Mouse (Mus musculus) forebrain, embryonic 15.5 days (tissue): ENCODE data around the gene Xkr7. TPM values are rescaled to one million over a fixed set of nuclear protein-coding genes. Genes with fewer than 3 reads are reported as not detected.
A peak's percentile ranks its signal among the peaks of the same experiment; 100 is the strongest.

ENCODE experiments used
- ATAC-seq: fragments of 200-750 bp; cut with Nextera tagmentation; replicated peaks from 2 replicates; pipeline ENCODE4 v1.8.0; 2017; ENCODE audit warnings: mild to moderate bottlenecking, moderate TSS enrichment, moderate library complexity
- H3K27ac ChIP-seq: fragments of 300-500 bp; sonication (generic); replicated peaks from 2 replicates; pipeline ENCODE4 v1.5.1; 2015; ENCODE audit warnings: mild to moderate bottlenecking, inconsistent platforms
- H3K27me3 ChIP-seq: fragments of 300-500 bp; sonication (generic); 2 replicates; pipeline ENCODE4 v1.6.1; 2015; ENCODE audit warnings: inconsistent platforms
- H3K36me3 ChIP-seq: fragments of 300-500 bp; sonication (generic); 2 replicates; pipeline ENCODE4 v1.6.1; 2015; ENCODE audit warnings: mild to moderate bottlenecking, inconsistent platforms
- H3K4me1 ChIP-seq: fragments of 300-500 bp; sonication (generic); 2 replicates; pipeline ENCODE4 v1.6.1; 2015; ENCODE audit warnings: inconsistent platforms
- H3K4me2 ChIP-seq: fragments of 300-500 bp; sonication (generic); replicated peaks from 2 replicates; pipeline ENCODE4 v1.6.1; 2015; ENCODE audit warnings: mild to moderate bottlenecking, inconsistent platforms
- H3K4me3 ChIP-seq: fragments of 300-500 bp; sonication (generic); 2 replicates; pipeline ENCODE4 v1.5.1; 2015; ENCODE audit warnings: mild to moderate bottlenecking, inconsistent platforms
- H3K9ac ChIP-seq: fragments of 300-500 bp; sonication (generic); replicated peaks from 2 replicates; pipeline ENCODE4 v1.6.1; 2015; ENCODE audit warnings: mild to moderate bottlenecking, inconsistent platforms
- H3K9me3 ChIP-seq: fragments of 300-500 bp; sonication (generic); 2 replicates; pipeline ENCODE4 v1.6.1; 2016; ENCODE audit warnings: inconsistent platforms
- WGBS: fragments of 180-500 bp; shearing (Covaris S2); methylation state at CpG from one replicate; pipeline ENCODE4 v1.1.7; 2015; ENCODE audit warnings: mixed read lengths; 5-methylcytosine and 5-hydroxymethylcytosine counted together
- polyA plus RNA-seq: library from polyadenylated mRNA; unstranded; fragments of >200 nt; fragmentation: Nextera tagmentation; extraction: Ambion mirVana; gene quantifications from 2 replicates; pipeline ENCODE4 v1.2.1, GENCODE M21; 2015

The Xkr7 gene
- polyA plus RNA-seq = 1.9 and 2.0 TPM in 2 replicates

DNA sequence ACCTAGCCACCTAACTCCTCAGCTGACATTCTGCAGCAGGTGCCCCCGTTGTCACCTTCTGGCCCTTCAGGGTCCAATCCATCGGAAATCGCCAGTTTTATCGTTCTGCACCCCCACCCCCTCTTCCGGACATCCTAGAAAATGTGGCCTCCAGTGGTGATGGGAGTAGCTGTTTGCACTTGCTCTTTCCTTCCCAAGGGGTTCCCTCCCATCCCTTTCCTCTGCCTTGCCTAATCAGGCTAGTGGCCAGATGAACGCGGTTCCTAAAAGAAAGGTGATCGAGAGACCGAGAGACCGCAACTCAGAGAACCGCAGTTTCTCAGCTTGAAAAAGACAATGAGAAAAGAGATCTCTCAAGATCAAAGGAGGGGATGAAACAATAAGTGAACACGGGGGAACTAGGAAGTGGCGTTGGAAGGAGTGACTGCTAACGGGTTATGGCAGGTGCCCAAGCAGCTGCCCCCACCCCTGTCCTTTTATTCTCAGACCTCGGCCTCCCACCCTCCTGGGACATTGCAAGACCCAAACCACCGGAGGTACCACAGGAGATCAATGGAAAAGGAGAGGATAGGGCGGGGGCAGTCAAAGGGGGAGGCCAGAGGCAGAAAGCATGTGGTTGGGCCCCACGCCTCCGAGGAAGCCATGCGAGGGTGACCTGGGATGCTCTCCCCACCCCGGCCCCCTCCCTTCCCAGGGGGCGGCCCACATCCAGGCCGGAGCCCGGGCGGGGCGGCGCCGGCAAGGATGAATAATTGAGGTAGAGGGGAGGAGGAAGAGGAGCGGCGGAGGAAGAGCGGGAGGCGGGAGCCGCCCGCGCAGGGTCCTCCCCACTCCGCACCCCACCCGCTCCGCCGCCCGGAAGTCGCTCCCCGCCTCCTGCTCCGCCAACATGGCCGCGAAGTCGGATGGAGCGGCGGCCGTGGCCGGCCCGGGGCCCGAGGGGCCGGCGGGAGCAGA lies at the start of gene Xkr7:
TSS of gene Xkr7 (plus strand) at position 727 of the 957 bp plus-strand sequence.
- peaks cover 54% of the 10 kb centered on the region for H3K4me1 ChIP-seq
- H3K27ac ChIP-seq = peak within 1 kb of the TSS; percentile 80
- H3K9me3 ChIP-seq = no peaks in the 10 kb centered on the region
- peak within 1 kb of the TSS; percentile 77 for H3K9ac ChIP-seq
- H3K27me3 ChIP-seq = peaks cover 6% of the 10 kb centered on the region; the same call in 1 of the 2 replicates
- H3K36me3 ChIP-seq = no peaks in the 10 kb centered on the region
- under 1% methylated on average over 53 of the region's 54 CpGs for WGBS
- ATAC-seq = peak; percentile 81
- H3K4me3 ChIP-seq = peak within 1 kb of the TSS; percentile 53
- H3K4me2 ChIP-seq = peak within 1 kb of the TSS; percentile 67

DNA sequence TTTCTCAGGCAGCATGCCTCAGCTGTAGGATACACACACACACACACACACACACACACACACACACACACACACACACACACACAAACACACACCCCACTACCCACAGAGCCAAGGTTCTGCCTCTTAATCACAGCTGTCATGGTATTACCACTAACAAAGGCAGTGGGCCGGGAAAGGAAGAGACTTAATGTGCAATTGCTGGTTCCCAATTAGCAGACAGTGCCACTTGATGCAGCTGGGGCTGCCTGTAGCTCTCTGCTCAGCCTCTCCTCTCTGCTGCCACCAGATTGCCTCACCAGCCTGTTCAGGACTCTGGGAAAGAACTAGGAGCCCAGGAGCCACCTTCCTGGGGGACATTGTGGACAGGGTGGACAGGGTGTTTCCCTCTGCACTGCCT lies 46.1 kb upstream of the Xkr7 start:
- ATAC-seq = peak; percentile 92
- no peak overlapping the region for H3K4me2 ChIP-seq
- WGBS = 16% methylated on average over 1 of the region's 1 CpGs

DNA sequence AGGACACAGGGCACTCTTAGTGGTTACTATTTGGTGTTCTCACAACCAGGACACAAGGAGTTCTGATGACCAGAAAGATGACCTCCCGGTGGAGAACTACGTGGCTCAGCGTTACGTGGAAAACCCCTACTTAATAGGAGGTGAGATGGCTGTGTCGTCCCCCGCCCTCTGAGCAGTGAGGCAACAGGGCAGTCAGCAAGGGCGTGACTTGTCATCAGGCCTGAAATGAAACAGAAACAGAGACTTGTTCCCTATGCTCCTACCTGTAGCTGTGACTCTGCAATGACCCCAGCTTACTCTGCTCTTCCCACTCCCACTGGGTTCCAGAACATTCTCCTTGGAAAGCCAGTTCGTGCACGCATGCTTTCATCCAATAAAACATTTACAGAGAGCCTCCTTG lies 40.1 kb upstream of the Xkr7 start:
- H3K9ac ChIP-seq = no peak overlapping the region
- no peaks in the 10 kb centered on the region for H3K27me3 ChIP-seq
- H3K9me3 ChIP-seq = no peaks in the 10 kb centered on the region
- H3K4me3 ChIP-seq = no peak overlapping the region
- H3K4me1 ChIP-seq = no peaks in the 10 kb centered on the region
- WGBS = 88% methylated on average over 9 of the region's 9 CpGs
- H3K36me3 ChIP-seq = no peaks in the 10 kb centered on the region
- no peak for ATAC-seq
- no peak overlapping the region for H3K4me2 ChIP-seq
- H3K27ac ChIP-seq = no peak overlapping the region

More for the DNA sequence above, 46.1 kb upstream of the Xkr7 start:
- Histone ChIP-seq H3K9ac (no peak overlapping the region), H3K4me1 (peaks cover 5% of the 10 kb centered on the region), H3K27ac (peak overlapping the region; percentile 31; the same call in 1 of the 2 replicates), H3K36me3 (no peaks in the 10 kb centered on the region), H3K4me3 (no peak overlapping the region), H3K27me3 (no peaks in the 10 kb centered on the region), H3K9me3 (no peaks in the 10 kb centered on the region)

DNA sequence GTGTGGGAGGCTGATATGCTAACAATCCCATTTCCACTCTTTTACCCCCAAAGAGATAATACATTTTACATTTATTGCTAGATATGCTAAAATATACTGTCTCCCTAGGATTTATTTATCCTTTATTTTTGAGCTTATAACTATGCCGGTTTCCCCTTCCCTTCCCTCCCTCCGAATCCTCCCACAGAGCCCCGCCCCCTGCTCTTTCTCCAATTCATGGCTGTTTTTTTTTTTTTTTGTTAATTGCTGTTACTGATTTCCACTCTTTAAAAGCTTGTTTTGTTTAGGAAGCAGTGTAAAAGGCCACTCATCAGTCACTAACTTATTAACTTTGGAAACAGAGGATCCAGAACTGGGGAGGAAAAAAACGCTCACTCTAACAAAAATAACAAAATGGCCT lies 34.6 kb upstream of the Xkr7 start:
- Histone ChIP-seq H3K4me1 (no peaks in the 10 kb centered on the region), H3K9ac (no peak overlapping the region), H3K27me3 (no peaks in the 10 kb centered on the region), H3K27ac (no peak overlapping the region), H3K9me3 (no peaks in the 10 kb centered on the region), H3K4me2 (no peak overlapping the region), H3K36me3 (no peaks in the 10 kb centered on the region), H3K4me3 (no peak overlapping the region)
- no peak for ATAC-seq
- 65% methylated on average over 4 of the region's 4 CpGs for WGBS

DNA sequence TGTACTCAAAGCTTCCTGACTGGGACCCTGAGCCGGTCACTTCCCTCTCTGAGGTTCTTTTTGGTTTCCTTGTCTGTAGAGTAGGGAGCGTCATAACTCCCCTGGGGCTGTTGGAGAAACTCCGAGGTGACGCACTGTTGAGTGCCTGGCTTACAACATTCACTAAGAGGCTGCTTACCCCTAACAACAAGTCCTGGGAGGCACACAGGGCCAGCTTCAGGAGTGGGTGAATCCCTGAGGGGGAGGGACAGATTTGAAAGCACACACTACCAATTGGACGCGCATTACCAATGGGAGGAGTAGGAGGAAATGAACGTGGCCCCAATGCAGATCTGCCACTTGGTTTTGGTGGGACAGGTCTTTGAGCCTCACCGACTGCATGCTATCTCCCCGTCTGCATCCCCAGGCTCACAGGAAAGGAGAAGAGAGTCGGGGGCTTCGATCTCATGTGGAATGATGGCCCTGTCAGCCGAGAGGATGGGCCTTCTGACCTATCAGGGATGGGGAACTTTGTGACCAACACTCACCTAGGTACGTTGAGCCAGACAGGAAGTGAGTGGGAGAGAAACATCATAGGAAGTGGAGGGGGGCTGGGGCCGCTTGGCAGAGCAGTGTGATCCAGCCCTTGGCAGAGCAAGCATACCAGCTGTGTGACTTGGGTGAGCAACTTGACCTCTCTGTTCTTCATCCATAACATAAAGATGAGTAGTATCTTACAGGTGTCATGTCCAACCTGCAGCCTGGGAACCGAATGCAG lies 29.0 kb upstream of the Xkr7 start:
- Histone ChIP-seq H3K27ac (no peak overlapping the region), H3K36me3 (0 out of 2 replicates have a peak, but pooled peaks cover 4% of the 10 kb centered on the region), H3K9me3 (no peaks in the 10 kb centered on the region), H3K4me3 (no peak overlapping the region), H3K27me3 (no peaks in the 10 kb centered on the region), H3K9ac (no peak overlapping the region), H3K4me1 (peaks cover 13% of the 10 kb centered on the region), H3K4me2 (no peak overlapping the region)
- 85% methylated on average over 15 of the region's 15 CpGs for WGBS
- no peak for ATAC-seq

DNA sequence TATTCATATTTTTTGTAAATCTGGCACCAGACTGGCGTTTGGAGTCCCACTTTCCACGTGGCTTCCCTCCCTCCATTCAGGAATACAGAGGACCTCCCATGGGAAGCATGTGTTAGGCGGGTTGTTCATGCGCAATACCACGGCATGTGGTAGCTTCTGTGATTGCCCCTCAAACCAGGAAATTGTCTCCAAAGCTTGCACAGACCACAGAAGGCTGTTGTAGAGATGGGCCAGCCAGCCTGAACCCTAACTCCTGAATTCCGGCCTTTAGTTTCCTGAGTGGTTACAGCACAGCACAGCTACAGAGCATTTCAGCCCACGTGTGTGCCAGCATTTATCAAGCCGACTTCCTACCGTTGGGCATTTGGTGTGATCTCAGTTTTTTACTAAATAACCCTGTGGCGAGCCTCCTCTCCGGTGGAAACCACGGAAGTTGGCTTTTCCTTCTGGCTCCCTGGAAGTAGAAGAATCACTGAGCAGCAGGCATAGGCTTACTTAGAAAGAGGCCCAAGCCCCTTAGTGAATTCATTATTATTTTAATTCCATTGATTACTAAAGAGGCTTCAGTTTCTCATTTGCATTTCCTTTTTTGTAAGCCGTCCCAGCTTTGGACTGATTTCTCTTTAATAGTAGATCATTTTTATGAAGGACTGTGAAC lies 27.8 kb upstream of the Xkr7 start:
- Histone ChIP-seq H3K9ac (no peak overlapping the region), H3K4me2 (no peak overlapping the region), H3K9me3 (no peaks in the 10 kb centered on the region), H3K27me3 (no peaks in the 10 kb centered on the region), H3K36me3 (peaks cover 14% of the 10 kb centered on the region), H3K4me3 (no peak overlapping the region), H3K4me1 (peaks cover 13% of the 10 kb centered on the region), H3K27ac (peak overlapping the region; percentile 67)
- peak; percentile 75 for ATAC-seq
- WGBS = 18% methylated on average over 13 of the region's 13 CpGs

DNA sequence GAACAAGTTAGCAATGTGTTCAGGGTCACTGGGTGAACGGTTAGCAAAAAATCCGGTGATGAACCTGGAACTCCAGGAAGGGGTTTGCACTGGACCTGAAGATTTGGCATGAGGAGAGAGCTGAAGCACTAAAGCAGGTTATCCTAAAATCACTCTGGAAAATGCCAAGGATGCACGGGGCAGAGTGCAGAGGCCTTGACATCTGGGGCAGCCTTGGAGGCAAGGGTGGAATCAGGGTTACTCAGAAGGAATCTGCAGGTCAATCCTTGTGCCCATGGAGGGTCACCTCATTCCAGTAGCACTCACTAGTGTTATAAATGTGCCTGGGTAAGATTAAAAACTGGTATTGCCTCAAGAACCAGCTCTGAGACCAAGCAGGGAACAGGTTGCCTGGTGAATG lies 25.7 kb upstream of the Xkr7 start:
- Histone ChIP-seq H3K27me3 (no peaks in the 10 kb centered on the region), H3K9ac (no peak overlapping the region), H3K9me3 (no peaks in the 10 kb centered on the region), H3K36me3 (peaks cover 33% of the 10 kb centered on the region), H3K27ac (no peak overlapping the region), H3K4me2 (no peak overlapping the region), H3K4me1 (peaks cover 13% of the 10 kb centered on the region), H3K4me3 (no peak overlapping the region)
- WGBS = 96% methylated on average over 3 of the region's 3 CpGs
- ATAC-seq = no peak

DNA sequence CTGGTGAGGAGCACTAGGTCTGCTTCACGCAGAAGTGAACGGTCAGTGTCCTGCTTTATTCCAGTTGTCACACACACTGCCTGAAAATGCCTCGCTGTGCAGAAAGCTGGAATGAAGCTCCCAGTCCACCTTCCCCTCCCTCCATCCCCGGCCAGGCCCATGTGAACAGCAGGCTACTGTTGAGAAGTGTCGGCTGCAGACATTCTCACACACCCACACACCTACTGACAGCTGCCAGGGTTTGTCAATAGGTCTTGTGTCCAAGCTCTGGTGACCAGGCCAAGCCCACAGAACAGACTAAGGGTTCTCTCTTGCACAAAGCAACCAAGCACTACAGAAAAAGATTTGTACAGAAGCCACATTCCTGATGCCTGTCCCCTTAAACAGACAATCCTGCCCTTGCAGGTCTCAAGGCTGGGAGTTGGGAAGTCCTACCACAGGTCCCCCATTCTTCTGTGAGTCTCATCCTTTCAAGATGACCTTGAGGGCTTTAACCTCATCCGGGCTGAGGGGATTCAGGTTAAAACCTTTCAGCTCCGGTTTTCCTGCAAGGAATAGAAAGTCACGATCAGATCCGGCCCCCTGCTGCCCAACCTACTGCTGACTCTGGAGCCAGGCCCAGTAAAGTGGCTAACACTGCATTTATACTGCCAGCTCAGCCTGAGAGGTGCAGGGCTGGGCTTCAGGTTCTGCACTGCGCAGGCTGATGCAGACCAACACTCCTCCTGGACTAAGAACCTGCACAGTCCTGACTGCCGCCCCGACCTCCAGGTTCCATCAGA lies 22.3 kb upstream of the Xkr7 start:
- Histone ChIP-seq H3K9me3 (no peaks in the 10 kb centered on the region), H3K27ac (no peak overlapping the region), H3K4me2 (no peak overlapping the region), H3K4me1 (peaks cover 9% of the 10 kb centered on the region), H3K9ac (no peak overlapping the region), H3K4me3 (no peak overlapping the region), H3K36me3 (peaks cover 45% of the 10 kb centered on the region), H3K27me3 (no peaks in the 10 kb centered on the region)
- no peak for ATAC-seq
- WGBS = 87% methylated on average over 12 of the region's 12 CpGs

DNA sequence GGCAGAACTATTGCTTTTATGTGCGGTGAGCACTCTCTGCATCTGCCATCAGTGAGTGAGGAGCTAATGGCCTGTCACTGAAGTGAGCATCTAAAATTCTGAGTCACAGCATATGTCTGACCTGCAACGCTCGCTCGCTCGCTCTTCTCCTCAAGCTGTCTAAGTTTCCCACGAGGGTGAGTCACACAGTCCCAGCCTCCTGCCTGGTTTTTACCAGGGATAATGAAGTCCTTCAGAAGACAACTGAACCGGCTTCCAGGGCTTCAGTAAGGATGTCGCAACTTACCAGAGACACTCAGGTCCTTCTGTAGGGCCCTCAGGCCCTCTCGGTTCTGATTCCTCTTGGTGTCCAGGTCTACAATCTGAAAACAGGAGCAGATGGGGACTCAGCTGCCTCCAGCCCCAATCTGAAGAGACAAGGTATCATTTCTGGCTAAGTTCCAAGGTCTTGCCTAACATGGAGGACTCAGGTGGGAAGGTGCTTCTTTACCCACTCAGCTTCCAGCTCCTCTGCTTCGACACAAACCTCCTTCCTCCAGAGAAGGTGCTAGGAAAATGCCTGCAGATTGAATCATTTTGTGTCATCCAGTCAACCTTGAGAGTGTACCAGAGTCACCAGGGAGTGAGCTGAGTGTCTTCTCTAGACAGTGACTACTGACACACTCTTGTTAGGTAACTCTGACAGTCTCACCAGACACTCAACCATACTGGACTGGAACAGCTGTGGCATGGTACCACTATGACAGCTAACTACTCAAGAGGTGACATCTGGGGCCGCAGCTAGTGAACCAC lies 17.7 kb upstream of the Xkr7 start:
- peak overlapping the region; percentile 64 for H3K9ac ChIP-seq
- H3K27me3 ChIP-seq = no peaks in the 10 kb centered on the region
- peak overlapping the region; percentile 69 for H3K4me2 ChIP-seq
- H3K4me3 ChIP-seq = peak overlapping the region; percentile 64
- no peaks in the 10 kb centered on the region for H3K9me3 ChIP-seq
- H3K4me1 ChIP-seq = peaks cover 31% of the 10 kb centered on the region
- H3K27ac ChIP-seq = no peak overlapping the region
- H3K36me3 ChIP-seq = peaks cover 29% of the 10 kb centered on the region
- WGBS = 93% methylated on average over 11 of the region's 11 CpGs
- ATAC-seq = no peak

DNA sequence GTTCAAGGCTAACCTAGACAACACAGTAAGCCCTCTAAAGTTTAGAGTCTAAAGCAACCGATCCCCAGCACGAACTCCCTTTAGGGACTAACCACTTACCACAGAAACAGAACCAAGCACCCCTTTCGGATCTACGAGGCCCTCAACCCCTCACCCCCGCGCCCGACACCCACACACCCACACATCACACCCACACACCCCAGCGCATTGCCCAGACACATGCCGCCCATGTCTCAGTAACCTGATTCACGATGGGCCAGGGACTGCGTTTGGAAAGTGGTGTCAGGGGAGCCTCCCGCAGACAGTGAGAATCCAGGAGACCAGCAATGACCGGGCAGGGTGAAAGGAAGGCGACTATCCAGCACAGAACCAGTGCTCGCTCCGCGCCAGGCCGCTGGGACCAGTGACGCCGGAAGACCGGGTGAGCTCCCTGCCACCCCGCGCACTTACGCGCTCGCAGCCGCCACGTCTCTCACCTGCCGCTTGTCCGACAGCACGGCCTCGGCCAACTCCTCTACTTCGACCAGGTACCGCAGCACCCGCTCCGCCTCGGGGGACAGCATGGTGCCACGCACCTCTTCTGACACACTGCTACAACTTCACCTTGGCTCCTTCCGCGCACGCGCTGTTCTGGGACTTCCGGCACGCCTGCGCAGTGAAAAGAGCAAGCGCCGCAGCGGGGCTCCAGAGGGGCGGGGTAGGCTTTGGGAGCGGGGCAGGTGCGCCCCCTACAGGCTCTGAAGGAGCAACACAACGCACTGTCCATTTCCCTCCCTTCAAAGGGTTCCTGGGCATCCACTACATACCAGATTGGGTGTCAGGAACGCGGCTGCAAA lies 16.7 kb upstream of the Xkr7 start, which contains the start of gene Pdrg1:
TSS of gene Pdrg1 (minus strand) at position 670 of the 836 bp plus-strand sequence.
- H3K4me3 ChIP-seq = peak within 1 kb of the TSS; percentile 64
- H3K4me2 ChIP-seq = peak within 1 kb of the TSS; percentile 69
- 1% methylated on average over 54 of the region's 54 CpGs for WGBS
- H3K9ac ChIP-seq = peak within 1 kb of the TSS; percentile 64
- peaks cover 31% of the 10 kb centered on the region for H3K4me1 ChIP-seq
- peaks cover 18% of the 10 kb centered on the region for H3K36me3 ChIP-seq
- H3K27me3 ChIP-seq = no peaks in the 10 kb centered on the region
- peak within 1 kb of the TSS; percentile 71 for H3K27ac ChIP-seq
- no peaks in the 10 kb centered on the region for H3K9me3 ChIP-seq
- peak; percentile 96 for ATAC-seq
